32 mouse cellular contexts compared by ENCODE assay signal in genomic region chr3:30404821-30405220, GRCm38 (mm10).
"Had no signal": no experiment of that assay in that cellular context is flagged by ENCODE, and none has a peak within 500 bp of the region (broad histone marks: within the 10 kb centered on the region; RNA-seq: fewer than 3 reads in every experiment).

No protein-coding gene starts in this region.

- H3K4me2 ChIP-seq: heart, embryonic 13.5 days; heart, embryonic 15.5 days; hindbrain, embryonic 12.5 days; hindbrain, embryonic 13.5 days; hindbrain, embryonic 14.5 days; hindbrain, embryonic 15.5 days; intestine, embryonic 15.5 days; kidney, embryonic 15.5 days had no signal

- H3K4me1 ChIP-seq: heart, embryonic 13.5 days; heart, embryonic 15.5 days; hindbrain, embryonic 10.5 days; hindbrain, embryonic 12.5 days; hindbrain, embryonic 13.5 days; hindbrain, embryonic 15.5 days; intestine, embryonic 15.5 days had no signal

- ATAC-seq: hindbrain, embryonic 16.5 days; hindbrain, postnatal 0 days; inflammation-experienced regulatory T-cells, adult 6 months; intestine, embryonic 15.5 days; intestine, embryonic 16.5 days; intestine, postnatal 0 days had no signal

- H3K27me3 ChIP-seq: heart, embryonic 13.5 days; heart, embryonic 15.5 days; hindbrain, embryonic 12.5 days; hindbrain, embryonic 13.5 days; hindbrain, embryonic 15.5 days; intestine, embryonic 15.5 days; kidney, embryonic 15.5 days had no signal

- H3K27ac ChIP-seq: heart, embryonic 13.5 days; heart, embryonic 15.5 days; hindbrain, embryonic 10.5 days; hindbrain, embryonic 12.5 days; hindbrain, embryonic 13.5 days; hindbrain, embryonic 14.5 days; hindbrain, embryonic 15.5 days; hindbrain, postnatal 0 days; intestine, embryonic 15.5 days; kidney, embryonic 15.5 days; kidney, postnatal 0 days; layer of hippocampus, adult 2 months; left cerebral cortex, adult 2 months had no signal

- H3K9ac ChIP-seq: heart, embryonic 13.5 days; heart, embryonic 15.5 days; hindbrain, embryonic 12.5 days; hindbrain, embryonic 13.5 days; hindbrain, embryonic 14.5 days; hindbrain, embryonic 15.5 days; intestine, embryonic 15.5 days; kidney, embryonic 15.5 days had no signal

- H3K36me3 ChIP-seq: heart, embryonic 13.5 days; heart, embryonic 15.5 days; hindbrain, embryonic 10.5 days; hindbrain, embryonic 12.5 days; hindbrain, embryonic 13.5 days; hindbrain, embryonic 15.5 days; intestine, embryonic 15.5 days; kidney, embryonic 15.5 days had no signal

- H3K9me3 ChIP-seq: heart, embryonic 13.5 days; heart, embryonic 15.5 days; hindbrain, embryonic 10.5 days; hindbrain, embryonic 12.5 days; hindbrain, embryonic 13.5 days; hindbrain, embryonic 15.5 days; intestine, embryonic 15.5 days; kidney, embryonic 15.5 days had no signal

- DNase-seq: heart, postnatal 14 days; heart, postnatal 36 days; heart, postnatal 4 days; kidney, adult 11 months; kidney, adult 18-20 months; kidney, adult 2 months; kidney, adult 8-10 months; kidney, adult 9 months; kidney, postnatal 10 days; kidney, postnatal 14 days; kidney, postnatal 25 days; kidney, postnatal 36 days; kidney, postnatal 4 days; layer of hippocampus, adult 9-11 months; layer of hippocampus, postnatal 36 days had no signal

- H3K4me3 ChIP-seq: heart, embryonic 13.5 days; heart, embryonic 15.5 days; hindbrain, embryonic 10.5 days; hindbrain, embryonic 12.5 days; hindbrain, embryonic 13.5 days; hindbrain, embryonic 15.5 days; intestine, embryonic 15.5 days; kidney, embryonic 15.5 days; layer of hippocampus, adult 2 months; left cerebral cortex, adult 2 months had no signal
